Mouse (Mus musculus) cerebellum, adult 11-12 months (tissue): ENCODE results near the gene Traf6.
A peak's percentile ranks its signal among the peaks of the same experiment; 100 is the strongest.
"Not testable (repeated sequence)": the region's sequence is repeated elsewhere in the genome, so short reads cannot be mapped to it uniquely, and the experiment has no call there.

Source experiments
- DNase-seq: peaks from one replicate; pipeline ENCODE4 v3.0.0; 2022

Traf6 gene

GRCm38 (mm10) chr2:101695584-101695983, 17.4 kb downstream of the Traf6 start:
- DNase-seq = no peak

GRCm38 (mm10) chr2:101699284-101699683, 21.1 kb downstream of the Traf6 start:
- DNase-seq = no peak

GRCm38 (mm10) chr2:101705941-101706485, 27.8 kb downstream of the Traf6 start:
- DNase-seq = no peak

- no peak for DNase-seq
Observed at GRCm38 (mm10) chr2:101711608-101712007, 33.4 kb downstream of the Traf6 start.

GRCm38 (mm10) chr2:101715650-101716323, 37.6 kb downstream of the Traf6 start:
- no peak for DNase-seq

- DNase-seq = no peak
Observed at GRCm38 (mm10) chr2:101717162-101717561, 38.9 kb downstream of the Traf6 start.

GRCm38 (mm10) chr2:101721835-101722234, 43.6 kb downstream of the Traf6 start:
- DNase-seq = no peak

- DNase-seq = no peak
Observed at GRCm38 (mm10) chr2:101722370-101723332, 44.4 kb downstream of the Traf6 start.

GRCm38 (mm10) chr2:101723333-101723881, 45.2 kb downstream of the Traf6 start:
- DNase-seq = no peak

GRCm38 (mm10) chr2:101727787-101728186, 49.6 kb downstream of the Traf6 start:
- no peak for DNase-seq

GRCm38 (mm10) chr2:101729472-101729871, 51.2 kb downstream of the Traf6 start:
- DNase-seq = no peak

- DNase-seq = no peak
Observed at GRCm38 (mm10) chr2:101730972-101731371, 52.7 kb downstream of the Traf6 start.

GRCm38 (mm10) chr2:101732777-101733210, 54.6 kb downstream of the Traf6 start:
- no peak for DNase-seq

- DNase-seq = no peak
Observed at GRCm38 (mm10) chr2:101733564-101733963, 55.3 kb downstream of the Traf6 start.

GRCm38 (mm10) chr2:101739914-101740313, 61.7 kb downstream of the Traf6 start:
- DNase-seq = no peak

GRCm38 (mm10) chr2:101741653-101742052, 63.4 kb downstream of the Traf6 start:
- no peak for DNase-seq

GRCm38 (mm10) chr2:101742072-101742860, 64.0 kb downstream of the Traf6 start:
- peak; percentile 19 for DNase-seq

GRCm38 (mm10) chr2:101745656-101746055, 67.4 kb downstream of the Traf6 start:
- not testable (repeated sequence) for DNase-seq

GRCm38 (mm10) chr2:101746537-101746936, 68.3 kb downstream of the Traf6 start:
- DNase-seq = no peak
